Mouse (Mus musculus) frontal cortex, adult 2 months (tissue): ENCODE data around the gene Slc52a3. TPM values are rescaled to one million over a fixed set of nuclear protein-coding genes. Genes with fewer than 3 reads are reported as not detected.
"Not testable (repeated sequence)": the region's sequence is repeated elsewhere in the genome, so short reads cannot be mapped to it uniquely, and the experiment has no call there.

Experiments used
- DNase-seq, 2 experiments: peaks; one replicate each; pipeline ENCODE4 v3.0.0; 2022; ENCODE audit warnings: low spot score in 1 of 2; ENCODE audit errors: extremely low spot score in 1 of 2
- polyA plus RNA-seq: library from polyadenylated mRNA; depleted of rRNA; stranded (reverse); fragments of >200 nt; gene quantifications from 2 replicates; pipeline ENCODE4 v1.2.3, GENCODE M21; 2012

Slc52a3 gene
- polyA plus RNA-seq, 1 experiment = 3.2 TPM

- DNase-seq = no peak
These were observed 23.3 kb upstream of the Slc52a3 start for GRCm38 (mm10) chr2:151972880-151973594.

- no peak for DNase-seq
These were observed 22.4 kb upstream of the Slc52a3 start for GRCm38 (mm10) chr2:151973595-151974562.

- DNase-seq = no peak
These were observed 21.0 kb upstream of the Slc52a3 start for GRCm38 (mm10) chr2:151975295-151975694.

- DNase-seq = no peak
These were observed 20.2 kb upstream of the Slc52a3 start for GRCm38 (mm10) chr2:151976067-151976466.

- DNase-seq = no peak
These were observed 18.4 kb upstream of the Slc52a3 start for GRCm38 (mm10) chr2:151977689-151978440.

- DNase-seq = no peak
These were observed 17.8 kb upstream of the Slc52a3 start for GRCm38 (mm10) chr2:151978494-151978893.

- peak; percentile 84 to 93 for DNase-seq
These were observed 16.6 kb upstream of the Slc52a3 start, which contains the start of gene Fam110a for GRCm38 (mm10) chr2:151979470-151980354. Gene Fam110a (minus strand): TSS chr2:151980219.

- no peak for DNase-seq
These were observed 16.0 kb upstream of the Slc52a3 start for GRCm38 (mm10) chr2:151980355-151980693.

- no peak for DNase-seq
These were observed 15.0 kb upstream of the Slc52a3 start for GRCm38 (mm10) chr2:151981268-151981667.

- no peak for DNase-seq
These were observed 13.8 kb upstream of the Slc52a3 start for GRCm38 (mm10) chr2:151982476-151982875.

GRCm38 (mm10) chr2:151984019-151984418 lies 12.3 kb upstream of the Slc52a3 start:
- no peak for DNase-seq

- no peak for DNase-seq
These were observed 10.7 kb upstream of the Slc52a3 start for GRCm38 (mm10) chr2:151985426-151986172.

- no peak for DNase-seq
These were observed 9.4 kb upstream of the Slc52a3 start for GRCm38 (mm10) chr2:151986958-151987357.

- no peak for DNase-seq
These were observed 7.3 kb upstream of the Slc52a3 start for GRCm38 (mm10) chr2:151988978-151989377.

- no peak for DNase-seq
These were observed 5.3 kb upstream of the Slc52a3 start for GRCm38 (mm10) chr2:151990985-151991394.

GRCm38 (mm10) chr2:151991446-151991845 lies 4.9 kb upstream of the Slc52a3 start:
- no peak for DNase-seq

- peak; percentile 23 to 87 for DNase-seq
These were observed 1.8 kb upstream of the Slc52a3 start for GRCm38 (mm10) chr2:151994350-151995122.

GRCm38 (mm10) chr2:151997190-151997575 lies 872 bp downstream of the Slc52a3 start:
- DNase-seq = not testable (repeated sequence)
